Mouse (Mus musculus): ENCODE data around the gene Maged2. TPM values are rescaled to one million over a fixed set of nuclear protein-coding genes. Genes with fewer than 3 reads are reported as not detected.

The Maged2 gene
- polyA plus RNA-seq (2014; fragmentation: Illumina TruSeq; extraction: RNeasy Lipid Tissue Mini Kit (QIAGEN cat#74804); ENCODE audit: low read depth, low replicate concordance), result 10.7 TPM

DNA sequence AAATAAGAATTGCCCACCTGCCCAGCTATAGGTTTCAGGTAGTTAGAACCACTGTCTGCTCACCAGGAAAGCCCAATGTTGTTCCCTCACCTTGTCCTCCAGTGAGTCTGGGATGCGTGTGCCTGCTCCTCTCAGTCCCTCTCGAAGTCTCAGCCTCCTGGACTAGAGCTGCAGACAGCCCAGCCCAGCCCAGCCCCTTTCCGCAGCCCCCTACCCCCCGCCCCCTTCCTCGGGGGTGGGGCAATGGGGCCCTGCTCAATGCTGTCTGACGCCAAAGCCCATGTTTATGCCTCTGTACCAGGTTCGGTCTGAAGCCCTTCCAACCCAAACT is at the start of gene Maged2:
Gene Maged2, minus strand, starts transcription at position 207 of the 331 bp plus-strand sequence.

Other genes starting within 250 kb of the Maged2 start
- 1.4 TPM for gene Pfkfb1, start 226.1 kb downstream of the Maged2 start, polyA plus RNA-seq (2014; fragmentation: Illumina TruSeq; extraction: RNeasy Lipid Tissue Mini Kit (QIAGEN cat#74804); ENCODE audit: low read depth, low replicate concordance)
- 7.8 TPM for gene Apex2, start 224.5 kb downstream of the Maged2 start, polyA plus RNA-seq (2014; fragmentation: Illumina TruSeq; extraction: RNeasy Lipid Tissue Mini Kit (QIAGEN cat#74804); ENCODE audit: low read depth, low replicate concordance)
- gene Tro, start 156.8 kb downstream of the Maged2 start, polyA plus RNA-seq (2014; fragmentation: Illumina TruSeq; extraction: RNeasy Lipid Tissue Mini Kit (QIAGEN cat#74804); ENCODE audit: low read depth, low replicate concordance), result 0.61 TPM
- 34.4 TPM for gene Gnl3l, start 203.0 kb upstream of the Maged2 start, polyA plus RNA-seq (2014; fragmentation: Illumina TruSeq; extraction: RNeasy Lipid Tissue Mini Kit (QIAGEN cat#74804); ENCODE audit: low read depth, low replicate concordance)
- 0.69 TPM for gene Fgd1, start 231.8 kb upstream of the Maged2 start, polyA plus RNA-seq (2014; fragmentation: Illumina TruSeq; extraction: RNeasy Lipid Tissue Mini Kit (QIAGEN cat#74804); ENCODE audit: low read depth, low replicate concordance)